Mouse (Mus musculus): Measurements from ENCODE around the gene Zcchc13. TPM values are rescaled to one million over a fixed set of nuclear protein-coding genes. Genes with fewer than 3 reads are reported as not detected.

The Zcchc13 gene
- polyA plus RNA-seq, 1 experiment from 2014 or later, result not detected

DNA sequence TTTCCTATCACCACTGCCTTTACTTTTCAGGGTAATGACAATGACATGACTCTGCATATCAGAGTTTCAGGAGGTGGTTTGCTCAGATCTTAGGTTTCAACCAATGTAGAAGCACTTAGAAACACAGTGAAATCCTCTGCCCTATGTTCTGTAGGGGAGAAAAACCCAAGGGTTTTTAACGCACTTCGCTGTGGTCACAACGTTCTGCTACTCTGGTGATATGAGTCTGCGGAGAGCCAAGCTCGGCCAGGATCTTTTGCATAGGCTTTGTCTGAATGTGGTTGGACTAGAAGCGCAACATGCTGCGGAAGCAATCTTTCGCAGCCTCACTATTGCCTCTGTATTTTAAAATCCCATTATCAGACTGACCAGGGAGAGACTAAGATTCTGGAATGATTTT is 8.6 kb upstream of the Zcchc13 start:
- 12% methylated on average over 8 of the region's 8 CpGs for WGBS
- Histone ChIP-seq H3K9me3 (no peaks in the 10 kb centered on the region), H3K36me3 (no peaks in the 10 kb centered on the region), H3K4me1 (no peaks in the 10 kb centered on the region), H3K4me3 (peak overlapping the region; percentile 60), H3K27ac (peak overlapping the region; percentile 88), H3K27me3 (ENCODE audit: insufficient read depth, poor library complexity, severe bottlenecking) (no peaks in the 10 kb centered on the region; the same call in 1 of the 2 replicates)
- DNase-seq (ENCODE audit: low spot score), result no peak

DNA sequence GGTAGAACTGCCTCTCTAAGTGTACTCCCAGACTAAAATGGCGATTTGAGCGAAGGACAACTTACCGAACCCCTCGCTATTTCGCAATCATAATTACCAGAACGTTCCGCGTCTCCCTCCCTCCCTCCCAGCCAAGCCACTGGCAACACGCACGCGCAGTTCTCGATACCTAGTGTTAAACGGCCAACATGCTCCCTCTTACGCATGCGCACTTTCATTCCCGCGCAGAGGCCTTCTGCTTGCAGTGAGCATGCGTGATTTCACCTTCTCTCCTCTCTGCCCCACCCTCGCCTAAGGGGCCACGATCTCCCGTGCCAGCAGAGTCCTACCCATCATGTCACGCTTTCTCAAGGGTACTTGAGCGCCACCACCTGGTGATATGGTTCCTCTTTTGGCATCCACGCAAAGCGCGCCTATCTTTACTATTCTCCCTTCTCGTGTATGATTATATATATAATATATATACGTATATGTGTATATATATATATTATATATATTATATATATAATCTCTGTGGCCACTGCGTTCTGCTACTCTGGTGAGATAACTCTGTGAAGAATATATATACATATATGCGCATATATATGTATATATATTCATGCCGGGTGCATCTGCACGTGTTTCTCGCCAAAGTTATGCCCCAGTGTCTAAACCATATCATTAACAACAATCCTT is 8.0 kb upstream of the Zcchc13 start:
- H3K4me3 ChIP-seq, result peak overlapping the region; percentile 64
- DNase-seq (ENCODE audit: low spot score), result peak; percentile 98
- 2% methylated on average over 33 of the region's 33 CpGs for WGBS
- H3K27me3 ChIP-seq (ENCODE audit: insufficient read depth, poor library complexity, severe bottlenecking), result no peaks in the 10 kb centered on the region; the same call in 1 of the 2 replicates
- H3K9me3 ChIP-seq, result no peaks in the 10 kb centered on the region
- H3K4me1 ChIP-seq, result no peaks in the 10 kb centered on the region
- peak overlapping the region; percentile 88 for H3K27ac ChIP-seq
- no peaks in the 10 kb centered on the region for H3K36me3 ChIP-seq

- WGBS, result 3% methylated on average over 13 of the region's 13 CpGs
- H3K4me3 ChIP-seq, result peak overlapping the region; percentile 64
- no peaks in the 10 kb centered on the region for H3K9me3 ChIP-seq
- H3K4me1 ChIP-seq, result no peaks in the 10 kb centered on the region
- H3K27me3 ChIP-seq (ENCODE audit: insufficient read depth, poor library complexity, severe bottlenecking), result no peaks in the 10 kb centered on the region; the same call in 1 of the 2 replicates
- H3K27ac ChIP-seq, result peak overlapping the region; percentile 84; the same call in 1 of the 2 replicates
- H3K36me3 ChIP-seq, result no peaks in the 10 kb centered on the region
- DNase-seq (ENCODE audit: low spot score), result no peak
Observed at GRCm38 (mm10) chrX:103622935-103623280, 7.5 kb upstream of the Zcchc13 start.

DNA sequence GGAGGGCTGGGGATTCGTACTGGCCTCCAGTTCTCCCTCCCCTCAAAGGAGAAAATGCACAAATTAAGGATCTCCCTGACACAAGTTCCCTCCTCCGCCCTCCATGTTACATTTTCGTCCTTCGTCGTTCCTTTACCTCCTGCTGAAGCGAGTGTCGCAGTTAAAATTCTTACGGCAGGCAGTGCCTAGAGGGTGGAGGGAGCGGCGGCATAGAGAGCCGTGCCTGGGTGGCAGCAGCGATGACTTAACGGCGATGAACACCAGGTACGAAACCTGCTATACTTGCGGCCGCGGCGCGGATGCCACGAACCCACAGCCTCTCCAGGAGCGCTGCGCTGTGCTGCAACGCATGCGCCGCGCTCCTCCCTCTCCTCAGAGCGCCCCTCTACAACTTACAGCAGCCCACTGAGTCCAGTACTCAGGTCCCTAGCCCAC is 7.0 kb upstream of the Zcchc13 start:
- peak overlapping the region; percentile 64 for H3K4me3 ChIP-seq
- peak overlapping the region; percentile 84 for H3K27ac ChIP-seq
- no peaks in the 10 kb centered on the region; the same call in 1 of the 2 replicates for H3K27me3 ChIP-seq (ENCODE audit: insufficient read depth, poor library complexity, severe bottlenecking)
- H3K4me1 ChIP-seq, result no peaks in the 10 kb centered on the region
- WGBS, result under 1% methylated on average over 28 of the region's 28 CpGs
- no peak for DNase-seq (ENCODE audit: low spot score)
- H3K9me3 ChIP-seq, result no peaks in the 10 kb centered on the region
- no peaks in the 10 kb centered on the region for H3K36me3 ChIP-seq

DNA sequence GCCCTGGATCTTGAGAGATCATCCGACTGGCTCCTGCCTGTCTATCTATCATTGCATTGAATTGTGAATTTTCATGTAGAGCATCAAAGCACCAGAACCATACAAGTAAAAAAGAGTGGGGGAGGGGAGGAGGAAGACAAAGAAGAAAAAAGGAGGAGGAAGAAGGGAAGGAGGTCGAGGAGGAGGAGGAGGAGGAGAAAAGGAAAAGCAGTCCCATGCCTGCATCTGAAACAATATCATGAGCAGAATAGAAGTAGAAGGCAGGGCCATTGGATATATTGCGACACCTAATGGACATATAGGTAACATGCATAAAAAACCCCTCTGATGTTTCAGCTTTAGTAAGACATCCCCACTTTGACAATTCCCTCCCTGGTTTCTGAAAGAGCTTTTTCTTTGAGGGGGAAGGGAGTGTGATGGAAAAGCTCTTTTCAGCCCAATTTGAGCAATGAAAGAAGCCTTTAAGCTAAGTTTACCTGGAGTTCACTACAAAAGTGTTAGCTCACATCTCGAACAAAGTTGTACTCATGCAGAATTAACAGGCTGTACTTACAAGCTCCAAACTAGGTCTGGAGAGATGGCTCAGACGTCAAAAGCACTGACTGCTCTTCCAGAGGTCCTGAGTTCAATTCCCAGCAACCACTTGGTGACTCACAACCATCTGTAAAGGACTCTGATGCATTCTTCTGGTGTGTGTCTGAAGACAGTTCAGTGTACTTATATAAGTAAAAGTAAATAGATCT is 5.8 kb upstream of the Zcchc13 start:
- WGBS, result 31% methylated on average over 5 of the region's 5 CpGs

DNA sequence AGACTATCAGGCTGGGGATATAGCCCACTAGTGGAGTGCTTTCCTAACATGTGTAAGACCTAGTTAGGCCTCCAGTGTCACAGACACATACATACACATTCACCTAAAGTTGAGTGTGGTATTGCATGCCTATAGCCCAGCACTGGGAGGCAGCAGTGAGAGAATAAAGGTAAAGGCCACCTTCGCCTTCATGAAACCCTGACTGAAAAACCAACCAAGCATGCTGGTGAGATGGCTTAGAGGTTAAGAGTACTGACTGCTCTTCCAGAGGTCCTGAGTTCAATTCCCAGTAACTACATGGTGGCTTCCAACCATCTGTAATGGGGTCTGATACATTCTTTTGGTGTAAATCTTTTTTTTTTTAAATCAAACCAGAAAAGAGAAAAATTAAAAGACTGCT is 1.5 kb upstream of the Zcchc13 start:
- no peak overlapping the region for H3K27ac ChIP-seq
- no peaks in the 10 kb centered on the region for H3K9me3 ChIP-seq
- WGBS, result 64% methylated on average over 1 of the region's 1 CpGs
- DNase-seq (ENCODE audit: low spot score), result no peak
- H3K36me3 ChIP-seq, result no peaks in the 10 kb centered on the region
- peaks cover 9% of the 10 kb centered on the region for H3K27me3 ChIP-seq (ENCODE audit: insufficient read depth, poor library complexity, severe bottlenecking)
- no peaks in the 10 kb centered on the region for H3K4me1 ChIP-seq
- H3K4me3 ChIP-seq, result no peak overlapping the region

More for the DNA sequence above, 5.8 kb upstream of the Zcchc13 start:
- no peak overlapping the region for H3K4me3 ChIP-seq
- H3K36me3 ChIP-seq, result no peaks in the 10 kb centered on the region
- no peak for DNase-seq (ENCODE audit: low spot score)
- no peak overlapping the region for H3K27ac ChIP-seq
- H3K9me3 ChIP-seq, result no peaks in the 10 kb centered on the region
- no peaks in the 10 kb centered on the region; the same call in 1 of the 2 replicates for H3K27me3 ChIP-seq (ENCODE audit: insufficient read depth, poor library complexity, severe bottlenecking)
- no peaks in the 10 kb centered on the region for H3K4me1 ChIP-seq

GRCm38 (mm10) chrX:103633895-103634294 is 3.5 kb downstream of the Zcchc13 start:
- H3K27ac ChIP-seq, result no peak overlapping the region
- H3K9me3 ChIP-seq, result no peaks in the 10 kb centered on the region
- no peak overlapping the region for H3K4me3 ChIP-seq
- no peaks in the 10 kb centered on the region for H3K4me1 ChIP-seq
- H3K36me3 ChIP-seq, result no peaks in the 10 kb centered on the region
- no peak for DNase-seq (ENCODE audit: low spot score)
- peaks cover 28% of the 10 kb centered on the region for H3K27me3 ChIP-seq (ENCODE audit: insufficient read depth, poor library complexity, severe bottlenecking)

DNA sequence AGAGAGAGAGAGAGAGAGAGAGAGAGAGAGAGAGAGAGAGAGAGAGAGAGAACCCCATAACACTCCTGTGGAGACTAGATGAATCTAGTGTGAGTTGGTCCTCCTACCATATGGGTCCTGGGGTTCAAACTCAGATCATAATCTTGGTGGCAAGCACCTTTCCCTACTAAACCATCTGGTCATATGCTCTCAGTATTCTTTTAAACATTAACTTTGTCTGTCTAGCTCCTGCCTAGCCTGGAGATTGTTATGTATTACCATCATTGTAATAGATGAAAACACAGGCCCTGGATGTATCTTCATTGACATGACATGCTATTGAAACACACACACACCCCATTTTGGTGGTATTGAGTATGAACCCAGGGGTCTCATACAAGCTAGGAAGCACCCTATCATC is 5.6 kb downstream of the Zcchc13 start:
- Histone ChIP-seq H3K4me1 (no peaks in the 10 kb centered on the region), H3K9me3 (no peaks in the 10 kb centered on the region), H3K27me3 (ENCODE audit: insufficient read depth, poor library complexity, severe bottlenecking) (peaks cover 21% of the 10 kb centered on the region; the same call in 1 of the 2 replicates), H3K4me3 (no peak overlapping the region), H3K27ac (no peak overlapping the region), H3K36me3 (no peaks in the 10 kb centered on the region)
- DNase-seq (ENCODE audit: low spot score), result no peak

DNA sequence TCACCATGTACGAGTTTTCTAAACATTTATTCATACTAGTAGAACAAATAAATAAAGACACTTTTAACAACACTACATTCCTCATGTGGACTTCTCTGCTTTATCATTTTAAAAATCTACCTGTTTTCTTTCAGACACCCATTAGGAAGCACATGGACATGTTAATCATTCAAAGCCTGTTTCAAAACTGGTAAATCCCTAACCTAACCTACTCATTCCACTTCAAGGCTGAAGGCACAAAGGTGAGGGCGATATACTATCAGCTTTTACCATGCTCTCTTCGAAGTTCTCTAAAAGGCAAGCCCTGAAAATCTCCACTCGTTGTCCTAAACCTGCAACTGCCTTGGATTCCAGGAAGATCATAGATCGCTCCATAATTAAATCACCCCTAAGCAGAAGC is 8.2 kb downstream of the Zcchc13 start:
- Histone ChIP-seq H3K27ac (no peak overlapping the region), H3K4me1 (no peaks in the 10 kb centered on the region), H3K4me3 (no peak overlapping the region), H3K9me3 (no peaks in the 10 kb centered on the region), H3K36me3 (no peaks in the 10 kb centered on the region), H3K27me3 (ENCODE audit: insufficient read depth, poor library complexity, severe bottlenecking) (peaks cover 22% of the 10 kb centered on the region)
- no peak for DNase-seq (ENCODE audit: low spot score)
- WGBS, result 82% methylated on average over 5 of the region's 5 CpGs

- no peak for DNase-seq (ENCODE audit: low spot score)
- no peaks in the 10 kb centered on the region for H3K9me3 ChIP-seq
- WGBS, result 70% methylated on average over 1 of the region's 1 CpGs
- H3K27me3 ChIP-seq (ENCODE audit: insufficient read depth, poor library complexity, severe bottlenecking), result peaks cover 10% of the 10 kb centered on the region
- no peak overlapping the region for H3K4me3 ChIP-seq
- H3K36me3 ChIP-seq, result no peaks in the 10 kb centered on the region
- no peaks in the 10 kb centered on the region for H3K4me1 ChIP-seq
- H3K27ac ChIP-seq, result no peak overlapping the region
Observed at GRCm38 (mm10) chrX:103644301-103644700, 13.9 kb downstream of the Zcchc13 start.

DNA sequence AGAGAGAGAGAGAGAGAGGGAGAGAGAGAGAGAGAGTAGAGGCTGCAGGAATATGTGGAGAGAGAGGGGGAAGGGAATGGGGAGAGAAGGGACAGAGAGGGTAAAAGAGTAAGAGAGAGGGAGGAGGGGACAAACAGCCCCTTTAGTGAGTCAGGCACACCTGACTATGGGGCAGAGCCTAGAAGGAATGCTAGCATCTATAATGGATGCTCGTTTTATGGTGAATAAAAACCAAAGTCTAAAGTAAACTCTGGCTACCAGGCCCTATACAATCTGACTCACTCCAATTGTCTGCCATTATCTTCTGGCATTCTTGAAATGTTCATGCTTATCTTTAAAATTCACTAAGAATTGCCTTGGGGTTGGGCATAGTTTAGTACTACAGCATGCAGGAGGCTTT is 21.7 kb downstream of the Zcchc13 start:
- 0 out of 2 replicates have a peak, but pooled peaks cover 4% of the 10 kb centered on the region for H3K4me1 ChIP-seq
- no peak overlapping the region for H3K4me3 ChIP-seq
- no peak overlapping the region for H3K27ac ChIP-seq
- H3K27me3 ChIP-seq (ENCODE audit: insufficient read depth, poor library complexity, severe bottlenecking), result peaks cover 26% of the 10 kb centered on the region; the same call in 1 of the 2 replicates
- DNase-seq (ENCODE audit: low spot score), result no peak
- H3K9me3 ChIP-seq, result no peaks in the 10 kb centered on the region
- H3K36me3 ChIP-seq, result no peaks in the 10 kb centered on the region
- 64% methylated on average over 1 of the region's 1 CpGs for WGBS

GRCm38 (mm10) chrX:103653021-103653420 is 22.6 kb downstream of the Zcchc13 start:
- DNase-seq (ENCODE audit: low spot score), result no peak
- WGBS, result 21% methylated on average over 2 of the region's 2 CpGs
- 0 out of 2 replicates have a peak, but pooled peaks cover 4% of the 10 kb centered on the region for H3K4me1 ChIP-seq
- no peaks in the 10 kb centered on the region for H3K9me3 ChIP-seq
- H3K27ac ChIP-seq, result no peak overlapping the region
- H3K4me3 ChIP-seq, result no peak overlapping the region
- peaks cover 24% of the 10 kb centered on the region; the same call in 1 of the 2 replicates for H3K27me3 ChIP-seq (ENCODE audit: insufficient read depth, poor library complexity, severe bottlenecking)
- H3K36me3 ChIP-seq, result no peaks in the 10 kb centered on the region

DNA sequence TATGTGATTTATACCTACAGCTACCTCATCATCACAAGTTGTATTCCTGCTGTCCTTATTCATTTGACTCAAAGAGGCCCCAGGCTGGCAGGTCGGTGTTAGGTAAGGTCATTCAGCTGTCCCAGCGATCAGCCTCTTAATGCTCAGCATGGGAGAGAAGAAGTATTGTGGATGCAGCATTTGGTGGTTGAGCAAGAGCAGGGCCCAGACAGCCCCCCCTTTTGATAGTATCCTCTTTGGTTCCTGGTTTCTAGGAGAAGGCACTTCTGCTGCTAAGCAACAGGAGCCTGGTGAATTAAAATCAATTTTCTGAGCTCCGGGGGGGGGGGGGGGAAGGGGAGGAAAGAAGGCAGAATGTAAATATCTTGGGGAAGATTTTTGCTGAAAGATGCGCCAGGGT is 28.6 kb downstream of the Zcchc13 start:
- Histone ChIP-seq H3K36me3 (no peaks in the 10 kb centered on the region), H3K4me3 (no peak overlapping the region), H3K9me3 (no peaks in the 10 kb centered on the region), H3K27ac (no peak overlapping the region), H3K4me1 (no peaks in the 10 kb centered on the region), H3K27me3 (ENCODE audit: insufficient read depth, poor library complexity, severe bottlenecking) (peaks cover 37% of the 10 kb centered on the region; the same call in 1 of the 2 replicates)
- no peak for DNase-seq (ENCODE audit: low spot score)
- 55% methylated on average over 3 of the region's 4 CpGs for WGBS

All from heart, embryonic 10.5 days (tissue).